Comparison of ENCODE assay signal across 13 mouse cellular contexts in the genomic region with DNA sequence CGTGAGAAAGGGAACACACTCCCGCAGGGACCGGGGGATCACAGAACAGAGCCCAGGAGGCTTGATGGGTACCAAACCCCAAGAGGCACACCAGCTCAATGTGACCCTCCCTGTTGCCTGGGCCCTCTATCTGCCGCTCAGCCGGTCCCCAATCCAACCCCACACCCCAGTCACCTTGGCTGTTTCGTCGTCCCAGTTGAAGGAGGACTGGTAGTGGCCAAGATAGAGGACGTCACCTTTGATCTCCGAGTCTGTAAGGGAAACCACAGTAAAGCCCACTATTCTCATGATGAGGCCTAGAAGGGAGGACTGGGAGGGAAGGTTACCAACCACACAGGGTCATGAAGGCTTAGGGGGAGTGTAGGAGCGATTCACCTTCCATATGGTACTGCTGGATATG.
"Had no signal": no experiment of that assay in that cellular context is flagged by ENCODE, and none has a peak within 500 bp of the region (broad histone marks: within the 10 kb centered on the region; RNA-seq: fewer than 3 reads in every experiment).

No protein-coding gene starts in this region.

- H3K9me3 ChIP-seq: liver, embryonic 13.5 days; midbrain, embryonic 15.5 days; neural tube, embryonic 12.5 days had no signal

- H3K27ac ChIP-seq: left cerebral cortex, adult 2 months; liver, embryonic 13.5 days; midbrain, embryonic 15.5 days; neural tube, embryonic 12.5 days had no signal

- DNase-seq: kidney, adult 18-20 months; kidney, postnatal 10 days; kidney, postnatal 36 days; layer of hippocampus, postnatal 36 days; liver, embryonic 13.5 days; lung, adult 2 months; lung, postnatal 14 days; lung, postnatal 4 days; thymus, adult 18-20 months; thymus, postnatal 36 days had no signal

- H3K4me3 ChIP-seq: left cerebral cortex, adult 2 months had no signal

- H3K9ac ChIP-seq: midbrain, embryonic 15.5 days had no signal

- ATAC-seq: midbrain, embryonic 15.5 days had no signal

- H3K27me3 ChIP-seq: liver, embryonic 13.5 days; midbrain, embryonic 15.5 days; neural tube, embryonic 12.5 days had no signal
